Mouse (Mus musculus): Measurements from ENCODE around the gene Tmc5. TPM values are rescaled to one million over a fixed set of nuclear protein-coding genes. Genes with fewer than 3 reads are reported as not detected.

Tmc5 gene
- total and polyA plus RNA-seq, 2 experiments from 2014 or later: 0.14 TPM; not detected in 1

GRCm38 (mm10) chr7:118572039-118572438 is 25.1 kb upstream of the Tmc5 start:
- Histone ChIP-seq H3K27me3 (ENCODE audit: control insufficient read depth, insufficient read depth, low read length) (no peaks in the 10 kb centered on the region), H3K36me3 (replicated peaks; ENCODE audit: control insufficient read depth, insufficient read depth, low read length) (no peaks in the 10 kb centered on the region), H3K9me3 (replicated peaks; ENCODE audit: control insufficient read depth, low read length) (no peaks in the 10 kb centered on the region), H3K27ac (ENCODE audit: low read depth) (no peak overlapping the region), H3K4me1 (ENCODE audit: control insufficient read depth, insufficient read depth) (no peaks in the 10 kb centered on the region), H3K4me3 (ENCODE audit: low read depth, low read length) (no peak overlapping the region), H3K9ac (replicated peaks; ENCODE audit: low read depth, low read length) (no peak overlapping the region), H3K4me2 (ENCODE audit: low read depth, low read length) (no peak overlapping the region)
- 45% methylated on average over 5 of the region's 5 CpGs for WGBS
- DNase-seq (ENCODE audit: low spot score) (no peak), ATAC-seq (ENCODE audit: insufficient read depth, low read depth) (peak; percentile 44)
- TF ChIP-seq EP300 (IDR thresholded peaks at IDR 0.05; ENCODE audit: low read depth) (no peak), CTCF (IDR thresholded peaks at IDR 0.05; ENCODE audit: low read depth) (no peak)

GRCm38 (mm10) chr7:118578269-118578668 is 18.8 kb upstream of the Tmc5 start:
- TF ChIP-seq EP300 (IDR thresholded peaks at IDR 0.05; ENCODE audit: low read depth): no peak
- TF ChIP-seq CTCF (IDR thresholded peaks at IDR 0.05; ENCODE audit: low read depth): no peak
- Histone ChIP-seq H3K27ac (ENCODE audit: low read depth) (peak overlapping the region; percentile 43), H3K9me3 (replicated peaks; ENCODE audit: control insufficient read depth, low read length) (peaks cover 7% of the 10 kb centered on the region; the same call in 1 of the 2 replicates)

GRCm38 (mm10) chr7:118579938-118580337 is 17.2 kb upstream of the Tmc5 start:
- Histone ChIP-seq H3K4me2 (ENCODE audit: low read depth, low read length) (no peak overlapping the region), H3K9me3 (replicated peaks; ENCODE audit: control insufficient read depth, low read length) (peaks cover 7% of the 10 kb centered on the region; the same call in 1 of the 2 replicates), H3K4me3 (ENCODE audit: low read depth, low read length) (no peak overlapping the region), H3K27ac (ENCODE audit: low read depth) (no peak overlapping the region), H3K9ac (replicated peaks; ENCODE audit: low read depth, low read length) (no peak overlapping the region), H3K36me3 (replicated peaks; ENCODE audit: control insufficient read depth, insufficient read depth, low read length) (no peaks in the 10 kb centered on the region), H3K4me1 (ENCODE audit: control insufficient read depth, insufficient read depth) (peaks cover 13% of the 10 kb centered on the region), H3K27me3 (ENCODE audit: control insufficient read depth, insufficient read depth, low read length) (0 out of 2 replicates have a peak, but pooled peaks cover 5% of the 10 kb centered on the region)
- no peak for ATAC-seq (ENCODE audit: insufficient read depth, low read depth)
- TF ChIP-seq EP300 (IDR thresholded peaks at IDR 0.05; ENCODE audit: low read depth) (no peak), CTCF (IDR thresholded peaks at IDR 0.05; ENCODE audit: low read depth) (no peak)
- WGBS: 67% methylated on average over 2 of the region's 2 CpGs
- DNase-seq (ENCODE audit: low spot score): no peak

More at GRCm38 (mm10) chr7:118578269-118578668, 18.8 kb upstream of the Tmc5 start:
- ATAC-seq (ENCODE audit: insufficient read depth, low read depth): no peak
- H3K4me3 ChIP-seq (ENCODE audit: low read depth, low read length): no peak overlapping the region
- H3K4me1 ChIP-seq (ENCODE audit: control insufficient read depth, insufficient read depth): peaks cover 11% of the 10 kb centered on the region
- H3K9ac ChIP-seq (replicated peaks; ENCODE audit: low read depth, low read length): no peak overlapping the region; the same call in 1 of the 2 replicates
- H3K27me3 ChIP-seq (ENCODE audit: control insufficient read depth, insufficient read depth, low read length): 0 out of 2 replicates have a peak, but pooled peaks cover 5% of the 10 kb centered on the region
- no peak overlapping the region for H3K4me2 ChIP-seq (ENCODE audit: low read depth, low read length)
- no peak for DNase-seq (ENCODE audit: low spot score)
- 56% methylated on average over 3 of the region's 3 CpGs for WGBS
- H3K36me3 ChIP-seq (replicated peaks; ENCODE audit: control insufficient read depth, insufficient read depth, low read length): no peaks in the 10 kb centered on the region

GRCm38 (mm10) chr7:118583821-118584220 is 13.3 kb upstream of the Tmc5 start:
- Histone ChIP-seq H3K4me2 (ENCODE audit: low read depth, low read length) (peak overlapping the region; percentile 95), H3K9ac (replicated peaks; ENCODE audit: low read depth, low read length) (peak overlapping the region; percentile 64), H3K27me3 (ENCODE audit: control insufficient read depth, insufficient read depth, low read length) (0 out of 2 replicates have a peak, but pooled peaks cover 5% of the 10 kb centered on the region), H3K9me3 (replicated peaks; ENCODE audit: control insufficient read depth, low read length) (peaks cover 7% of the 10 kb centered on the region; the same call in 1 of the 2 replicates), H3K4me1 (ENCODE audit: control insufficient read depth, insufficient read depth) (peaks cover 5% of the 10 kb centered on the region), H3K4me3 (ENCODE audit: low read depth, low read length) (peak overlapping the region; percentile 62), H3K27ac (ENCODE audit: low read depth) (no peak overlapping the region), H3K36me3 (replicated peaks; ENCODE audit: control insufficient read depth, insufficient read depth, low read length) (no peaks in the 10 kb centered on the region)
- TF ChIP-seq CTCF (IDR thresholded peaks at IDR 0.05; ENCODE audit: low read depth) (no peak), EP300 (IDR thresholded peaks at IDR 0.05; ENCODE audit: low read depth) (no peak)
- DNase-seq (ENCODE audit: low spot score): no peak
- no peak for ATAC-seq (ENCODE audit: insufficient read depth, low read depth)
- 22% methylated on average over 7 of the region's 7 CpGs for WGBS

GRCm38 (mm10) chr7:118584257-118584907 is 12.7 kb upstream of the Tmc5 start, which contains the start of gene Tmc7:
Gene Tmc7 (minus strand): TSS chr7:118584736.
- H3K36me3 ChIP-seq (replicated peaks; ENCODE audit: control insufficient read depth, insufficient read depth, low read length): no peaks in the 10 kb centered on the region
- H3K27ac ChIP-seq (ENCODE audit: low read depth): peak within 1 kb of the TSS; percentile 52; the same call in 1 of the 2 replicates
- ATAC-seq (ENCODE audit: insufficient read depth, low read depth): peak; percentile 39; the same call in 1 of the 2 replicates
- peak within 1 kb of the TSS; percentile 95 for H3K4me2 ChIP-seq (ENCODE audit: low read depth, low read length)
- H3K4me1 ChIP-seq (ENCODE audit: control insufficient read depth, insufficient read depth): peaks cover 2% of the 10 kb centered on the region; the same call in 1 of the 2 replicates
- under 1% methylated on average over 49 of the region's 51 CpGs for WGBS
- H3K9ac ChIP-seq (replicated peaks; ENCODE audit: low read depth, low read length): peak within 1 kb of the TSS; percentile 64
- 0 out of 2 replicates have a peak, but pooled peaks cover 5% of the 10 kb centered on the region for H3K27me3 ChIP-seq (ENCODE audit: control insufficient read depth, insufficient read depth, low read length)
- DNase-seq (ENCODE audit: low spot score): peak; percentile 36
- peak within 1 kb of the TSS; percentile 62 for H3K4me3 ChIP-seq (ENCODE audit: low read depth, low read length)
- H3K9me3 ChIP-seq (replicated peaks; ENCODE audit: control insufficient read depth, low read length): peaks cover 7% of the 10 kb centered on the region; the same call in 1 of the 2 replicates
- TF ChIP-seq CTCF (IDR thresholded peaks at IDR 0.05; ENCODE audit: low read depth) (no peak), EP300 (IDR thresholded peaks at IDR 0.05; ENCODE audit: low read depth) (no peak)

All from heart, postnatal 0 days (tissue).